Mouse (Mus musculus) embryo, embryonic 9.5 days (tissue): ENCODE data around the gene Safb2.

ENCODE experiments used
- DNase-seq: peaks from one replicate; pipeline ENCODE4 v3.0.0-alpha.2; 2017; ENCODE audit errors: extremely low spot score

Gene Safb2

GRCm38 (mm10) chr17:56515690-56516410 is 68.5 kb downstream of the Safb2 start:
- no peak for DNase-seq

GRCm38 (mm10) chr17:56514916-56515315 is 69.5 kb downstream of the Safb2 start:
- DNase-seq: no peak

- no peak for DNase-seq
These were observed 70.1 kb downstream of the Safb2 start for GRCm38 (mm10) chr17:56514330-56514729.

- DNase-seq: no peak
These were observed 72.1 kb downstream of the Safb2 start, which contains the start of gene Znrf4 for GRCm38 (mm10) chr17:56512310-56512709. TSS of gene Znrf4 (minus strand) at chr17:56512431.

GRCm38 (mm10) chr17:56511707-56512090 is 72.7 kb downstream of the Safb2 start:
- DNase-seq: no peak

- peak; percentile 33 for DNase-seq
These were observed 73.2 kb downstream of the Safb2 start for GRCm38 (mm10) chr17:56510970-56511706.
